ENCODE assay signal across 13 mouse cellular contexts in the genomic region with DNA sequence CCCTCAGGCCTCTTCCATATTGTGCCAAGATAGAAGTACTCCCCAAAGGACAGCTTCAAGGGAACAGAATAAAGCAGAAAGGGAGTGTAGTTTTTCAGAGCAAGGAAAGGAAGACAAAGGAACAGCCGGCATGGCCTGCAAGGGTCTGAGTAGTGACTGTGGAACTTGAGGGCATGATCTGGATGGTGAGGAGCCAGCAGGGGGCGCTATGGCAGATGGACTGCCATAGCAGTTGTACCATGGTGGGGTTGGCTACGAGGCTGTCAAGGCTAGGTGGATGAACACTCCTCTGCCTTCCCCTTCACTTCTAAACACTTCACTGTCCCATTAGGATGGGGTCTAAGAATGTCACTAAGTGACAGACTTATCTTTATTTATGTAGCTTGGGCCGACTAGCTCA. TPM values are rescaled to one million over a fixed set of nuclear protein-coding genes. Genes with fewer than 3 reads are reported as not detected.
DNase-seq lines count a peak whose midpoint lies in the region; ATAC-seq and TF ChIP-seq lines count a peak whose summit lies in the region.
"Had no signal": no experiment of that assay in that cellular context is flagged by ENCODE, and none has a peak within 500 bp of the region (broad histone marks: within the 10 kb centered on the region; RNA-seq: fewer than 3 reads in every experiment).

No protein-coding gene starts in this region.

- H3K4me2 ChIP-seq in midbrain, postnatal 0 days (ENCODE audit: low read depth, low read length, poor library complexity, severe bottlenecking), result no peak overlapping the region
- no peak overlapping the region for H3K4me2 ChIP-seq in midbrain, embryonic 13.5 days (replicated peaks)
- no peak overlapping the region for H3K4me2 ChIP-seq in stomach, postnatal 0 days (replicated peaks; ENCODE audit: low read depth)
- H3K4me2 ChIP-seq: embryonic facial prominence, embryonic 13.5 days; heart, embryonic 13.5 days; limb, embryonic 12.5 days; neural tube, embryonic 12.5 days had no signal

- TF ChIP-seq EP300 in stomach, postnatal 0 days (optimal IDR thresholded peaks at IDR 0.05), result no peak

- no peaks in the 10 kb centered on the region for H3K36me3 ChIP-seq in midbrain, postnatal 0 days (ENCODE audit: insufficient read depth, low read length)
- H3K36me3 ChIP-seq in midbrain, embryonic 13.5 days, result no peaks in the 10 kb centered on the region
- H3K36me3 ChIP-seq in stomach, postnatal 0 days (ENCODE audit: control insufficient read depth, insufficient read depth, low read length), result no peaks in the 10 kb centered on the region
- H3K36me3 ChIP-seq: embryonic facial prominence, embryonic 13.5 days; heart, embryonic 13.5 days; limb, embryonic 12.5 days; neural tube, embryonic 12.5 days had no signal

- no peak for ATAC-seq in midbrain, postnatal 0 days (ENCODE audit: low FRiP score)
- ATAC-seq in midbrain, embryonic 13.5 days, result no peak
- ATAC-seq in stomach, postnatal 0 days (ENCODE audit: low FRiP score, low TSS enrichment), result no peak

- WGBS in midbrain, postnatal 0 days, result 57% methylated on average over 4 of the region's 4 CpGs
- 52% methylated on average over 4 of the region's 4 CpGs for WGBS in midbrain, embryonic 13.5 days
- WGBS in stomach, postnatal 0 days, result 45% methylated on average over 4 of the region's 4 CpGs

- H3K4me3 ChIP-seq in gastrocnemius, adult 2 months, result no peak overlapping the region
- H3K4me3 ChIP-seq in midbrain, postnatal 0 days (ENCODE audit: low read depth, low read length), result no peak overlapping the region
- H3K4me3 ChIP-seq in midbrain, embryonic 13.5 days (replicated peaks), result no peak overlapping the region
- no peak overlapping the region for H3K4me3 ChIP-seq in stomach, postnatal 0 days (ENCODE audit: low read depth, low read length)
- H3K4me3 ChIP-seq: embryonic facial prominence, embryonic 13.5 days; heart, embryonic 13.5 days; limb, embryonic 12.5 days; neural tube, embryonic 12.5 days had no signal

- TF ChIP-seq CTCF in gastrocnemius, adult 2 months (IDR thresholded peaks at IDR 0.05), result peak; percentile 35
- TF ChIP-seq CTCF in midbrain, postnatal 0 days (IDR thresholded peaks at IDR 0.05), result peak; percentile 46
- peak; percentile 56 for TF ChIP-seq CTCF in stomach, postnatal 0 days (IDR thresholded peaks at IDR 0.05; ENCODE audit: low read depth)

- intact Hi-C loops in gastrocnemius, adult 2 months (cut with DNase I), result no loop called here
- intact Hi-C loops in left cerebral cortex, postnatal 10 days (cut with DNase I), result no loop called here

- no peaks in the 10 kb centered on the region for H3K4me1 ChIP-seq in midbrain, postnatal 0 days (ENCODE audit: insufficient read depth, low read length)
- H3K4me1 ChIP-seq in midbrain, embryonic 13.5 days (replicated peaks), result no peaks in the 10 kb centered on the region
- no peaks in the 10 kb centered on the region for H3K4me1 ChIP-seq in stomach, postnatal 0 days (replicated peaks; ENCODE audit: control insufficient read depth, insufficient read depth)
- H3K4me1 ChIP-seq: embryonic facial prominence, embryonic 13.5 days; heart, embryonic 13.5 days; limb, embryonic 12.5 days; neural tube, embryonic 12.5 days had no signal

- no peak overlapping the region for H3K9ac ChIP-seq in midbrain, postnatal 0 days (replicated peaks; ENCODE audit: low read length, poor library complexity, severe bottlenecking)
- H3K9ac ChIP-seq in midbrain, embryonic 13.5 days (replicated peaks), result no peak overlapping the region
- H3K9ac ChIP-seq in stomach, postnatal 0 days (ENCODE audit: low read length), result no peak overlapping the region
- H3K9ac ChIP-seq: embryonic facial prominence, embryonic 13.5 days; heart, embryonic 13.5 days; limb, embryonic 12.5 days; neural tube, embryonic 12.5 days had no signal

- DNase-seq in gastrocnemius, adult 2 months, result no peak
- DNase-seq in gastrocnemius, adult 8-10 months (ENCODE audit: low spot score in 2 of 2), result no peak
- no peak for DNase-seq in midbrain, postnatal 0 days (ENCODE audit: low spot score)
- DNase-seq in embryo, embryonic 10.5 days (ENCODE audit: low spot score), result peak; percentile 30
- no peak for DNase-seq in stomach, postnatal 0 days (ENCODE audit: low spot score)
- no peak for DNase-seq in spleen, adult 12 weeks (ENCODE audit: low spot score)
- DNase-seq in left cerebral cortex, postnatal 10 days (ENCODE audit: extremely low spot score in 1 of 2, low spot score in 2 of 2), result no peak

- no peaks in the 10 kb centered on the region for H3K9me3 ChIP-seq in midbrain, postnatal 0 days (ENCODE audit: low read length)
- no peaks in the 10 kb centered on the region for H3K9me3 ChIP-seq in midbrain, embryonic 13.5 days
- no peaks in the 10 kb centered on the region for H3K9me3 ChIP-seq in stomach, postnatal 0 days (ENCODE audit: control insufficient read depth, low read length)
- H3K9me3 ChIP-seq: embryonic facial prominence, embryonic 13.5 days; neural tube, embryonic 12.5 days had no signal

- H3K27ac ChIP-seq in gastrocnemius, adult 2 months, result no peak overlapping the region
- H3K27ac ChIP-seq in midbrain, postnatal 0 days (ENCODE audit: low read depth, low read length), result no peak overlapping the region
- no peak overlapping the region for H3K27ac ChIP-seq in midbrain, embryonic 13.5 days
- H3K27ac ChIP-seq in stomach, postnatal 0 days (replicated peaks), result no peak overlapping the region
- H3K27ac ChIP-seq: embryonic facial prominence, embryonic 13.5 days; heart, embryonic 13.5 days; limb, embryonic 12.5 days; neural tube, embryonic 12.5 days had no signal

- H3K27me3 ChIP-seq in midbrain, postnatal 0 days (ENCODE audit: insufficient read depth, low read length), result no peaks in the 10 kb centered on the region
- H3K27me3 ChIP-seq in midbrain, embryonic 13.5 days, result no peaks in the 10 kb centered on the region
- H3K27me3 ChIP-seq in stomach, postnatal 0 days (ENCODE audit: control insufficient read depth, insufficient read depth, low read length), result no peaks in the 10 kb centered on the region
- H3K27me3 ChIP-seq: embryonic facial prominence, embryonic 13.5 days; heart, embryonic 13.5 days; limb, embryonic 12.5 days; neural tube, embryonic 12.5 days had no signal

RNA-seq across cellular contexts. Expression of a gene that starts 3.0 kb away (rescaled TPM):
- total RNA-seq in gastrocnemius, adult 2 months (2021), result not detected
- total RNA-seq in gastrocnemius, adult 8-10 months (2022), result not detected
- total RNA-seq in midbrain, postnatal 0 days (2014; rRNA removed), result not detected in 2 replicates
- polyA plus RNA-seq in midbrain, postnatal 0 days (2015; fragmentation: Nextera tagmentation; extraction: Ambion mirVana), result not detected in 2 replicates
- polyA plus RNA-seq in midbrain, embryonic 13.5 days (2015; fragmentation: Nextera tagmentation; extraction: Ambion mirVana), result not detected in 2 replicates
- polyA plus RNA-seq in stomach, postnatal 0 days (2015; fragmentation: Nextera tagmentation; extraction: Ambion mirVana), result not detected in 2 replicates
- not detected for total RNA-seq in left cerebral cortex, postnatal 10 days (2021)
- polyA plus RNA-seq: embryonic facial prominence, embryonic 13.5 days; heart, embryonic 13.5 days; limb, embryonic 12.5 days; neural tube, embryonic 12.5 days; stomach, embryonic 16.5 days had no signal

RNA-seq across cellular contexts. Expression of a gene that starts 8.8 kb away (rescaled TPM):
- not detected for total RNA-seq in gastrocnemius, adult 2 months (2021)
- not detected for total RNA-seq in gastrocnemius, adult 8-10 months (2022)
- total RNA-seq in midbrain, postnatal 0 days (2014; rRNA removed), result not detected in 2 replicates
- not detected in 2 replicates for polyA plus RNA-seq in midbrain, postnatal 0 days (2015; fragmentation: Nextera tagmentation; extraction: Ambion mirVana)
- not detected in 2 replicates for polyA plus RNA-seq in midbrain, embryonic 13.5 days (2015; fragmentation: Nextera tagmentation; extraction: Ambion mirVana)
- 3.2 and 4.5 TPM in 2 replicates for polyA plus RNA-seq in stomach, postnatal 0 days (2015; fragmentation: Nextera tagmentation; extraction: Ambion mirVana)
- total RNA-seq in left cerebral cortex, postnatal 10 days (2021), result not detected
- polyA plus RNA-seq: embryonic facial prominence, embryonic 13.5 days; heart, embryonic 13.5 days; limb, embryonic 12.5 days; neural tube, embryonic 12.5 days; stomach, embryonic 16.5 days had no signal

RNA-seq across cellular contexts. Expression of a gene that starts 13.2 kb away (rescaled TPM):
- total RNA-seq in gastrocnemius, adult 2 months (2021), result not detected
- not detected for total RNA-seq in gastrocnemius, adult 8-10 months (2022)
- total RNA-seq in midbrain, postnatal 0 days (2014; rRNA removed), result not detected in 2 replicates
- polyA plus RNA-seq in midbrain, postnatal 0 days (2015; fragmentation: Nextera tagmentation; extraction: Ambion mirVana), result not detected in 2 replicates
- not detected in 2 replicates for polyA plus RNA-seq in midbrain, embryonic 13.5 days (2015; fragmentation: Nextera tagmentation; extraction: Ambion mirVana)
- polyA plus RNA-seq in stomach, postnatal 0 days (2015; fragmentation: Nextera tagmentation; extraction: Ambion mirVana), result not detected in 2 replicates
- not detected for total RNA-seq in left cerebral cortex, postnatal 10 days (2021)
- polyA plus RNA-seq: embryonic facial prominence, embryonic 13.5 days; heart, embryonic 13.5 days; limb, embryonic 12.5 days; neural tube, embryonic 12.5 days; stomach, embryonic 16.5 days had no signal

RNA-seq across cellular contexts. Expression of a gene that starts 13.6 kb away (rescaled TPM):
- total RNA-seq in gastrocnemius, adult 2 months (2021), result not detected
- total RNA-seq in gastrocnemius, adult 8-10 months (2022), result not detected
- not detected in 2 replicates for total RNA-seq in midbrain, postnatal 0 days (2014; rRNA removed)
- polyA plus RNA-seq in midbrain, postnatal 0 days (2015; fragmentation: Nextera tagmentation; extraction: Ambion mirVana), result not detected in 2 replicates
- polyA plus RNA-seq in midbrain, embryonic 13.5 days (2015; fragmentation: Nextera tagmentation; extraction: Ambion mirVana), result not detected in 2 replicates
- polyA plus RNA-seq in stomach, postnatal 0 days (2015; fragmentation: Nextera tagmentation; extraction: Ambion mirVana), result 0.56 and 0.64 TPM in 2 replicates
- not detected for total RNA-seq in left cerebral cortex, postnatal 10 days (2021)
- polyA plus RNA-seq: embryonic facial prominence, embryonic 13.5 days; heart, embryonic 13.5 days; limb, embryonic 12.5 days; neural tube, embryonic 12.5 days; stomach, embryonic 16.5 days had no signal

RNA-seq across cellular contexts. Expression of a gene that starts 18.0 kb away (rescaled TPM):
- total RNA-seq in gastrocnemius, adult 2 months (2021), result not detected
- not detected for total RNA-seq in gastrocnemius, adult 8-10 months (2022)
- total RNA-seq in midbrain, postnatal 0 days (2014; rRNA removed), result not detected in 2 replicates
- polyA plus RNA-seq in midbrain, postnatal 0 days (2015; fragmentation: Nextera tagmentation; extraction: Ambion mirVana), result not detected in 2 replicates
- polyA plus RNA-seq in midbrain, embryonic 13.5 days (2015; fragmentation: Nextera tagmentation; extraction: Ambion mirVana), result not detected in 2 replicates
- 0.18 TPM in 1 of 2 replicates, not detected in the other for polyA plus RNA-seq in stomach, postnatal 0 days (2015; fragmentation: Nextera tagmentation; extraction: Ambion mirVana)
- not detected for total RNA-seq in left cerebral cortex, postnatal 10 days (2021)
- polyA plus RNA-seq: heart, embryonic 13.5 days; limb, embryonic 12.5 days; neural tube, embryonic 12.5 days had no signal
